Mouse (Mus musculus) hindbrain, embryonic 11.5 days (tissue): ENCODE measurements at regions not wholly inside any gene's neighbourhood (a gene's known extent, or its start where the extent isn't known, plus 50 kb on each side); places are given as distances from the start of the nearest gene placed in this dataset.

Experiments used
- ATAC-seq: fragments of 200-750 bp; cut with Nextera tagmentation; 2 replicates; pipeline ENCODE4 v1.8.0; 2017; ENCODE audit warnings: mild to moderate bottlenecking, moderate TSS enrichment, moderate library complexity; ENCODE audit not compliant: low FRiP score
- DNase-seq: peaks from one replicate; pipeline ENCODE4 v3.0.0-alpha.2; 2015; ENCODE audit warnings: low spot score
- H3K27ac ChIP-seq: fragments of 300-500 bp; sonication (generic); 2 replicates; pipeline ENCODE4 v1.5.1; 2014; ENCODE audit warnings: mild to moderate bottlenecking, low read depth, low read length
- H3K27me3 ChIP-seq: fragments of 300-500 bp; sonication (generic); 2 replicates; pipeline ENCODE4 v1.6.1; 2014; ENCODE audit warnings: mild to moderate bottlenecking, low read length, moderate library complexity, mixed read lengths; ENCODE audit not compliant: control insufficient read depth, insufficient read depth
- H3K36me3 ChIP-seq: fragments of 300-500 bp; sonication (generic); 2 replicates; pipeline ENCODE4 v1.6.1; 2014; ENCODE audit warnings: mild to moderate bottlenecking, low read length, moderate library complexity, mixed read lengths; ENCODE audit not compliant: control insufficient read depth, insufficient read depth
- H3K4me1 ChIP-seq: fragments of 300-500 bp; sonication (generic); replicated peaks from 2 replicates; pipeline ENCODE4 v1.6.1; 2014; ENCODE audit warnings: low read length, mixed read lengths; ENCODE audit not compliant: control insufficient read depth, insufficient read depth
- H3K4me2 ChIP-seq: fragments of 300-500 bp; sonication (generic); replicated peaks from 2 replicates; pipeline ENCODE4 v1.6.1; 2014; ENCODE audit warnings: mild to moderate bottlenecking, low read depth, low read length
- H3K4me3 ChIP-seq: fragments of 300-500 bp; sonication (generic); 2 replicates; pipeline ENCODE4 v1.5.1; 2014; ENCODE audit warnings: low read depth, low read length
- H3K9ac ChIP-seq: fragments of 300-500 bp; sonication (generic); 2 replicates; pipeline ENCODE4 v1.6.1; 2014; ENCODE audit warnings: low read depth, low read length
- H3K9me3 ChIP-seq: fragments of 300-500 bp; sonication (generic); 2 replicates; pipeline ENCODE4 v1.6.1; 2016; ENCODE audit warnings: low read length; ENCODE audit not compliant: control insufficient read depth
- WGBS: fragments of 180-500 bp; shearing (Covaris S2); extraction: QIAGEN DNeasy Blood & Tissue Kit; methylation state at CpG from one replicate; pipeline ENCODE4 v1.1.7; 2014; 5-methylcytosine and 5-hydroxymethylcytosine counted together

GRCm38 (mm10) chr6:50993952-50994351, 339.7 kb upstream of the Npvf start:
- WGBS = 67% methylated on average over 6 of the region's 6 CpGs
- no peaks in the 10 kb centered on the region for H3K4me1 ChIP-seq
- H3K9me3 ChIP-seq = no peaks in the 10 kb centered on the region
- DNase-seq (no peak), ATAC-seq (no peak)
- no peak overlapping the region for H3K4me2 ChIP-seq
- H3K9ac ChIP-seq = no peak overlapping the region
- no peaks in the 10 kb centered on the region for H3K27me3 ChIP-seq
- H3K27ac ChIP-seq = no peak overlapping the region
- no peaks in the 10 kb centered on the region for H3K36me3 ChIP-seq
- H3K4me3 ChIP-seq = no peak overlapping the region

- no peak overlapping the region for H3K4me3 ChIP-seq
- no peaks in the 10 kb centered on the region for H3K27me3 ChIP-seq
- no peaks in the 10 kb centered on the region for H3K9me3 ChIP-seq
- WGBS = 63% methylated on average over 7 of the region's 7 CpGs
- DNase-seq (peak; percentile 45), ATAC-seq (no peak)
- H3K9ac ChIP-seq = no peak overlapping the region
- no peaks in the 10 kb centered on the region for H3K4me1 ChIP-seq
- H3K36me3 ChIP-seq = no peaks in the 10 kb centered on the region
- no peak overlapping the region for H3K4me2 ChIP-seq
- H3K27ac ChIP-seq = no peak overlapping the region
Observed at GRCm38 (mm10) chr6:51002713-51003112, 348.5 kb upstream of the Npvf start.

GRCm38 (mm10) chr6:51006074-51006591, 351.9 kb upstream of the Npvf start:
- H3K4me1 ChIP-seq = no peaks in the 10 kb centered on the region
- H3K9ac ChIP-seq = no peak overlapping the region
- H3K4me2 ChIP-seq = no peak overlapping the region
- H3K27me3 ChIP-seq = no peaks in the 10 kb centered on the region
- no peaks in the 10 kb centered on the region for H3K9me3 ChIP-seq
- no peak overlapping the region for H3K27ac ChIP-seq
- 62% methylated on average over 11 of the region's 11 CpGs for WGBS
- no peak overlapping the region for H3K4me3 ChIP-seq
- no peak for ATAC-seq
- DNase-seq = peak; percentile 36
- H3K36me3 ChIP-seq = no peaks in the 10 kb centered on the region

GRCm38 (mm10) chr6:51009526-51010340, 355.5 kb upstream of the Npvf start:
- Histone ChIP-seq H3K9me3 (no peaks in the 10 kb centered on the region), H3K4me3 (no peak overlapping the region), H3K27me3 (no peaks in the 10 kb centered on the region), H3K4me1 (no peaks in the 10 kb centered on the region), H3K9ac (no peak overlapping the region), H3K27ac (no peak overlapping the region), H3K36me3 (no peaks in the 10 kb centered on the region), H3K4me2 (no peak overlapping the region)
- DNase-seq = no peak
- ATAC-seq = no peak
- 79% methylated on average over 14 of the region's 14 CpGs for WGBS

- H3K9ac ChIP-seq = no peak overlapping the region
- no peak for ATAC-seq
- H3K36me3 ChIP-seq = no peaks in the 10 kb centered on the region
- H3K27ac ChIP-seq = no peak overlapping the region
- no peak for DNase-seq
- no peak overlapping the region for H3K4me3 ChIP-seq
- WGBS = 78% methylated on average over 1 of the region's 1 CpGs
- no peak overlapping the region for H3K4me2 ChIP-seq
- H3K4me1 ChIP-seq = no peaks in the 10 kb centered on the region
- no peaks in the 10 kb centered on the region for H3K27me3 ChIP-seq
- no peaks in the 10 kb centered on the region for H3K9me3 ChIP-seq
Observed at GRCm38 (mm10) chr6:51010536-51010935, 356.3 kb upstream of the Npvf start.

GRCm38 (mm10) chr6:51012086-51012830, 358.0 kb upstream of the Npvf start:
- H3K9ac ChIP-seq = no peak overlapping the region
- H3K27me3 ChIP-seq = no peaks in the 10 kb centered on the region
- 0 out of 2 replicates have a peak, but pooled peaks cover 2% of the 10 kb centered on the region for H3K4me1 ChIP-seq
- no peaks in the 10 kb centered on the region for H3K9me3 ChIP-seq
- 82% methylated on average over 15 of the region's 15 CpGs for WGBS
- DNase-seq (no peak), ATAC-seq (no peak)
- no peaks in the 10 kb centered on the region for H3K36me3 ChIP-seq
- H3K4me3 ChIP-seq = no peak overlapping the region
- H3K4me2 ChIP-seq = no peak overlapping the region
- no peak overlapping the region for H3K27ac ChIP-seq

GRCm38 (mm10) chr6:51015735-51016134, 361.5 kb upstream of the Npvf start:
- Histone ChIP-seq H3K4me1 (0 out of 2 replicates have a peak, but pooled peaks cover 2% of the 10 kb centered on the region), H3K27ac (no peak overlapping the region), H3K36me3 (no peaks in the 10 kb centered on the region), H3K9me3 (no peaks in the 10 kb centered on the region), H3K9ac (no peak overlapping the region), H3K4me2 (no peak overlapping the region), H3K4me3 (no peak overlapping the region), H3K27me3 (no peaks in the 10 kb centered on the region)
- WGBS = 67% methylated on average over 2 of the region's 2 CpGs
- ATAC-seq = no peak
- no peak for DNase-seq

- Histone ChIP-seq H3K9ac (no peak overlapping the region), H3K4me2 (no peak overlapping the region), H3K27ac (no peak overlapping the region), H3K27me3 (no peaks in the 10 kb centered on the region), H3K4me3 (no peak overlapping the region), H3K36me3 (no peaks in the 10 kb centered on the region), H3K4me1 (0 out of 2 replicates have a peak, but pooled peaks cover 2% of the 10 kb centered on the region), H3K9me3 (no peaks in the 10 kb centered on the region)
- 71% methylated on average over 5 of the region's 5 CpGs for WGBS
- no peak for ATAC-seq
- DNase-seq = no peak
Observed at GRCm38 (mm10) chr6:51016441-51017070, 362.3 kb upstream of the Npvf start.
